Mouse (Mus musculus): Measurements from ENCODE around the gene Ttll7.

The Ttll7 gene

GRCm38 (mm10) chr3:146999148-146999547 lies 147.0 kb downstream of the Ttll7 start:
- no peak for DNase-seq

DNA sequence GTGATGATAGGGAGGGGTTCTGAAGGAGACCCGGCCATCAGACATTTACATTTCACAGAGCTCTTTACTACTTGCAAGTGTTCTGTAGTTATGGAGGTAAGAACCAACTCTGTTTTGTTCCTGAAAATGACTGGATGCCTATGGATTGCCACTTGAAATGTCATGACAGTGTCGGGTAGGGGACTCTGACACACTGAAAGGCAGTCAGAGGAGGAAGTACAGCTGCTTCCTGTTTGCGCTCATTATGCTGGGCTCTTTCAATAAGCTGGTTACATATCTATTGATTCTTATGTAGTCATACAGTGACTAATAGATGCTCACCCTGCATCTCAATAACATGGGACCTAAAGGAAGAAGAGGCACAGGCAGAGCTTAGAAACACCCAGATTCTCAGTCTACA lies 148.8 kb downstream of the Ttll7 start:
- DNase-seq, result no peak

DNA sequence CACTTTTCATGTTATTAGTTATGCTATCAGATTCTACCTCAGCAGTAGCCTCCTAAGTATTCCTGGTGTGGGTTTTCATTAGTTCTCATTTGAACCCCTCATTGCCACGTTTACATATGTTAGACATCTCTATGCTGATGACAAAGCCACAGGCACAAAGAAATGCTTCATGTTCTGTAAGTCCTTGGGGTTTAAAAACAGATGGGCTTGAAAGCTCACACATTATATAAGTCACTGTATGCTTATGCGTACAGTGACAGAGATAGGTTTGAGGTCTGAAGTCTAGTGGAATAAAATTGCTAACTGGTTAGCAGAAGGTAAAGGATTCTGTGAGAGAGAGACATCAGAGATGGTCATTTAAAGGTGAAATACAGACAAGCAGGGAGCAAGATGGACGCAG lies 149.4 kb downstream of the Ttll7 start:
- DNase-seq, result no peak

DNA sequence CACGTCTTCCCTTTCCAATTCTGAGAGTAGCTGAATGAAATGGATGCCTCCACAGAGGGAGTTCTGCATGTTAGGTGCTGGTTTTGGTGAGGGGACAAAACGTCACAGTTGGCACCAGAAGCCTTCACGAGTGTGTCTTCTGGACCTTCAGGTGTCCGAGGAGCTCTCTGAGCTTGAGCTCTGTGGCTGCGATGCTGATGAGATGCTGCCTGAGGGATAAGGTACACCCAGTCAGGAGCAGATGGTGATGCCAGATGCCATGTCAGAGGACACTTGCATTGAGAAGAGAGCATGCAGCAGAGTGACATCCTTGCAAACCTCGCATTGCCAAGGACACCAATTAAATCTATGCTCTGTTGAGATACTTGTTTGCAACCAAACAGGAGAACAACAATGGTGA lies 164.3 kb downstream of the Ttll7 start:
- peak; percentile 4 to 7 for DNase-seq

DNA sequence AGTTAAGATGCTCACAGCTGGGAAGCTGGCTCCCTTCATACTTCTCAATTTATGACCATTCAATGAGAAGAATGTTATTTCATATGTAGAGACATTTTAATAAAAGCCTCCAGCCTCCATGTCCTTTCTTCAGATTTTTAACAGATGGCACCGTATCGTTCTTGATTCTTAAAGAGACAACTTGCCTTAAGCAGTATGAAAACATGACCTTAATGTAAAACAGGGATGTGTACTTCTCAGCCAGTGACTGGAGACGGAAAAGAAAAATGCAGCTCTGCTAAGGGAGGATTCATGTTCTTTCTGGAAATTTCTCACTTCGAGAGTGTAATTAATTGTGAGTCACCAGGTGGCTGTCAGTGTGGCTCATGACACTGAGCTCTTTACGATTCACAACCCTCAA lies 167.3 kb downstream of the Ttll7 start:
- no peak for DNase-seq

DNA sequence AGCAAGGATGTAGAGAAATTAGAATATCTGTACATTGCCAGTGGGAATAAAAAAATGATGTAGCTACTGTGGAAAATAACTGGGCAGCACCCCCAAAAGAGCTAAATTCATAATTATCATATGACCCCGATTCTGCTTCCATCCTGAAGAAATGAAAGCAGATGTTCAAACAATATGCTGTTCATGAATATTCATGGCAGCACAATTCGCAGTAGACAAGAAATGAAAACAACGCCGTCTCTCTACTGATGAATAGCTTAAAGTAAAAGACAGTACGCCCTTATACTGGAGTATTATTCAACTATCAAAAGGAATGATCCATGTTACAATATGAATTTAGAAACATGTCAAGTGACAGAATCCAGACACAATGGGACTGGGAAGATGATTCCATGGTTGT lies 174.1 kb downstream of the Ttll7 start:
- DNase-seq, result no peak

DNA sequence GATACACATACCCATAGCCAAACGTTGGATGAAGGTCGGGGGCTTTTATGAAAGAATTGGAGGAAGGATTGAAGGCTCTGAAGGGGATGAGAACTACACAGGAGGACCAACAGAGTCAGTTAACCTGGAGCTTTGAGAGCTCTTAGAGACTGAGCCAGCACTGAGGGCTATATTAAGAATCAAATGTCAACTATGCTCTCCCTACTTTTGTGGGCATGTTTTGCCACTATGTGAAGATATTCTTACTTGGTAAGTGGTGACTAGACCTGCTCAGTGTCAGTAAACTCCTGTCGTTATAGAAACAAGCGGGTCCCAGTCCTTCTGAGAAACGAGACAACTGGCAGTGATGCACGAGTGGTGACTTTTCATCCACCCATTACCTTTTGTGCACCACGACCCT lies 176.2 kb downstream of the Ttll7 start:
- DNase-seq, result no peak

DNA sequence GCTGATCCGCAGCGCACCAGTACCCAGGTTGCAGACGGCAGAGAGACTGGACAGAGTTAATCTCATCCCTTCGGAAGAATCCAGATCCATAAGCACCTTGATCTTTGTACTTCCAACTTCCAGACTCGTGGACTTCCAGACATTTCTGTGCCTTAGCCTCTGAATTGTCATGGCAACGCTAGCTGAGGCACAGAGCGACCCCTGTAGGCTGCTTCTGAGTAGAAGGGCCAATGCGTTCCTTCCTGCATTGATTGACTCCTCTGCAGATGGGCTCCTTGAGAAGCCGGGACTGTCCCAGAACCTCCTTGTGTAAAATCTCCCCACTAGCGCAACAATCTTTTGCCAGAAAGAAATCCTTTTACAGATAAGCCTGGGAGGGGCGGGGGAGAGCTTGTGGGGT lies 177.6 kb downstream of the Ttll7 start:
- DNase-seq, result no peak

DNA sequence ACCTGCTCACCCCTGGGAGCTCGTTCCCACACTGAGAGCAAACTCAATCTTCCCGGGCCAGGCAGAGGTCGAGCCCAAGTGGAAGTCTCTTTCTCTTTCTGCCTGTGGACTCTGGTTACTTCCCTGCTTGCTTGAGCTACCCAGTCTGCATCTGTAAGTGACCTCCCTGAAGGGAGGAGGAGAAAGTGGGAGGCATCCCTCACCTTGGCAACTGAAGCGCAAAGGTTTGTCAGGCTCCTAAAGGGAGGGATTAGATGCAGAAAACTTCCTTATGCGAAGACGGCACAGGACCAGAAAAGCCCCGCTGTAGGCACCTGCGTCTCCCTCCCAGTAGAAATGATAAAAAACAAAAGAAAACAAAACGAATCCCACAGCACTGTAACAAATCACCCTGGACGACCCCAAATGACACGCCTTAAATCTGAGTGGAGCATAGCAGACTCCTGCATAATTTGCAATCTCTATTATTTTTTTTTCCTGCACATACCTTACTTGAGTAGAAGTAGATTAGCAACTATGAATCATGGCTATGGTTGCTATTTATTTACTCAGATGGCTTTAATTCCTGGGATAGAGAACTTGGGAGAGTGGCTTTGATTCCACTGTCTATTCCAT lies 178.2 kb downstream of the Ttll7 start:
- no peak for DNase-seq

Measured in cerebellum, postnatal 36 days (tissue).